Mouse (Mus musculus) intestine, postnatal 0 days (tissue): ENCODE measurements around the gene Saysd1. TPM values are rescaled to one million over a fixed set of nuclear protein-coding genes. Genes with fewer than 3 reads are reported as not detected.

Experiments
- ATAC-seq: fragments of 200-750 bp; cut with Nextera tagmentation; 2 replicates; pipeline ENCODE4 v1.8.0; 2017; ENCODE audit warnings: mild to moderate bottlenecking, moderate TSS enrichment, moderate library complexity
- H3K27ac ChIP-seq: fragments of 300-500 bp; sonication (generic); 2 replicates; pipeline ENCODE4 v1.5.1; 2014; ENCODE audit warnings: mild to moderate bottlenecking, low read depth, low read length, moderate library complexity
- H3K27me3 ChIP-seq: fragments of 300-500 bp; sonication (generic); replicated peaks from 2 replicates; pipeline ENCODE4 v1.6.1; 2014; ENCODE audit warnings: low read length, mixed read lengths; ENCODE audit not compliant: control insufficient read depth, insufficient read depth
- H3K36me3 ChIP-seq: fragments of 300-500 bp; sonication (generic); 2 replicates; pipeline ENCODE4 v1.6.1; 2014; ENCODE audit warnings: mild to moderate bottlenecking, moderate library complexity; ENCODE audit not compliant: control insufficient read depth, insufficient read depth
- H3K4me1 ChIP-seq: fragments of 300-500 bp; sonication (generic); replicated peaks from 2 replicates; pipeline ENCODE4 v1.6.1; 2014; ENCODE audit warnings: antibody characterized with exemption, low read length, mixed read lengths; ENCODE audit not compliant: control insufficient read depth, insufficient read depth
- H3K4me2 ChIP-seq: fragments of 300-500 bp; sonication (generic); replicated peaks from 2 replicates; pipeline ENCODE4 v1.6.1; 2014; ENCODE audit warnings: low read depth, mild to moderate bottlenecking, moderate library complexity
- H3K4me3 ChIP-seq: fragments of 300-500 bp; sonication (generic); 2 replicates; pipeline ENCODE4 v1.5.1; 2014; ENCODE audit warnings: low read depth, low read length
- H3K9ac ChIP-seq: fragments of 300-500 bp; sonication (generic); 2 replicates; pipeline ENCODE4 v1.6.1; 2014; ENCODE audit warnings: mild to moderate bottlenecking, low read depth, low read length
- H3K9me3 ChIP-seq: fragments of 300-500 bp; sonication (generic); 2 replicates; pipeline ENCODE4 v1.6.1; 2016; ENCODE audit warnings: mixed run types; ENCODE audit not compliant: control insufficient read depth
- CTCF ChIP-seq: sonication (generic); IDR thresholded peaks from 2 replicates; pipeline ENCODE4 v1.5.1; 2016; ENCODE audit warnings: low read depth, mild to moderate bottlenecking, control low read depth, antibody characterized with exemption, moderate library complexity
- WGBS: fragments of 180-500 bp; shearing (Covaris S2); extraction: QIAGEN DNeasy Blood & Tissue Kit; methylation state at CpG from one replicate; pipeline ENCODE4 v1.1.7; 2014; 5-methylcytosine and 5-hydroxymethylcytosine counted together
- polyA plus RNA-seq: library from polyadenylated mRNA; unstranded; fragments of >200 nt; fragmentation: Nextera tagmentation; extraction: Ambion mirVana; gene quantifications from 2 replicates; pipeline ENCODE4 v1.2.1, GENCODE M21; 2015

Gene Saysd1
- polyA plus RNA-seq, 1 experiment from 2014 or later: 55.6 TPM

GRCm38 (mm10) chr14:20077181-20077580, 61.2 kb downstream of the Saysd1 start:
- no peak for ATAC-seq
- 83% methylated on average over 6 of the region's 6 CpGs for WGBS
- H3K27me3 ChIP-seq: no peaks in the 10 kb centered on the region

GRCm38 (mm10) chr14:20075544-20075943, 62.8 kb downstream of the Saysd1 start:
- Histone ChIP-seq H3K4me1 (no peaks in the 10 kb centered on the region), H3K27me3 (no peaks in the 10 kb centered on the region), H3K4me3 (no peak overlapping the region), H3K36me3 (no peaks in the 10 kb centered on the region), H3K9ac (no peak overlapping the region), H3K9me3 (no peaks in the 10 kb centered on the region), H3K4me2 (no peak overlapping the region), H3K27ac (no peak overlapping the region)
- 85% methylated on average over 7 of the region's 7 CpGs for WGBS
- ATAC-seq: no peak
- no peak for TF ChIP-seq CTCF

More at GRCm38 (mm10) chr14:20077181-20077580, 61.2 kb downstream of the Saysd1 start:
- no peak overlapping the region for H3K9ac ChIP-seq
- no peak overlapping the region for H3K4me3 ChIP-seq
- peaks cover 7% of the 10 kb centered on the region; the same call in 1 of the 2 replicates for H3K4me1 ChIP-seq
- H3K36me3 ChIP-seq: no peaks in the 10 kb centered on the region
- no peaks in the 10 kb centered on the region for H3K9me3 ChIP-seq
- H3K4me2 ChIP-seq: no peak overlapping the region
- no peak for TF ChIP-seq CTCF
- no peak overlapping the region for H3K27ac ChIP-seq

GRCm38 (mm10) chr14:20074759-20075158, 63.6 kb downstream of the Saysd1 start:
- H3K9ac ChIP-seq: no peak overlapping the region
- no peak overlapping the region for H3K4me3 ChIP-seq
- no peak for TF ChIP-seq CTCF
- H3K4me1 ChIP-seq: no peaks in the 10 kb centered on the region
- H3K9me3 ChIP-seq: no peaks in the 10 kb centered on the region
- ATAC-seq: no peak
- no peak overlapping the region for H3K4me2 ChIP-seq
- no peaks in the 10 kb centered on the region for H3K27me3 ChIP-seq
- H3K27ac ChIP-seq: no peak overlapping the region
- no peaks in the 10 kb centered on the region for H3K36me3 ChIP-seq
- WGBS: 81% methylated on average over 1 of the region's 1 CpGs

- Histone ChIP-seq H3K4me2 (no peak overlapping the region), H3K36me3 (no peaks in the 10 kb centered on the region), H3K9me3 (no peaks in the 10 kb centered on the region), H3K4me1 (no peaks in the 10 kb centered on the region), H3K27ac (no peak overlapping the region), H3K27me3 (no peaks in the 10 kb centered on the region), H3K4me3 (no peak overlapping the region), H3K9ac (no peak overlapping the region)
- peak; percentile 82 for TF ChIP-seq CTCF
- peak; percentile 56; the same call in 1 of the 2 replicates for ATAC-seq
These were observed 67.7 kb downstream of the Saysd1 start for GRCm38 (mm10) chr14:20070629-20071028.

GRCm38 (mm10) chr14:20068365-20068764, 70.0 kb downstream of the Saysd1 start:
- peak; percentile 29 for TF ChIP-seq CTCF
- Histone ChIP-seq H3K27me3 (no peaks in the 10 kb centered on the region), H3K9ac (no peak overlapping the region), H3K4me2 (no peak overlapping the region), H3K36me3 (no peaks in the 10 kb centered on the region), H3K9me3 (no peaks in the 10 kb centered on the region), H3K27ac (no peak overlapping the region), H3K4me1 (no peaks in the 10 kb centered on the region), H3K4me3 (no peak overlapping the region)
- ATAC-seq: no peak
- WGBS: 79% methylated on average over 2 of the region's 2 CpGs

- WGBS: 38% methylated on average over 18 of the region's 18 CpGs
- Histone ChIP-seq H3K4me3 (no peak overlapping the region), H3K4me1 (no peaks in the 10 kb centered on the region), H3K9me3 (no peaks in the 10 kb centered on the region), H3K9ac (no peak overlapping the region), H3K36me3 (no peaks in the 10 kb centered on the region), H3K27me3 (no peaks in the 10 kb centered on the region), H3K4me2 (no peak overlapping the region), H3K27ac (no peak overlapping the region)
- peak; percentile 100 for TF ChIP-seq CTCF
- ATAC-seq: no peak
These were observed 70.8 kb downstream of the Saysd1 start for GRCm38 (mm10) chr14:20067293-20068074.
